In genomic region chr1:22476220-22476619, GRCm38 (mm10) we compare ENCODE assay signal across 22 mouse cellular contexts.
DNase-seq lines count a peak whose midpoint lies in the region; ATAC-seq lines count a peak whose summit lies in the region.
"Had no signal": no experiment of that assay in that cellular context is flagged by ENCODE, and none has a peak within 500 bp of the region (broad histone marks: within the 10 kb centered on the region; RNA-seq: fewer than 3 reads in every experiment).

No protein-coding gene starts in this region.

- H3K9ac ChIP-seq in forebrain, embryonic 13.5 days, result no peak overlapping the region
- H3K9ac ChIP-seq in forebrain, embryonic 12.5 days, result no peak overlapping the region
- H3K9ac ChIP-seq in forebrain, embryonic 15.5 days (replicated peaks), result no peak overlapping the region
- H3K9ac ChIP-seq in forebrain, embryonic 11.5 days (ENCODE audit: low read length), result no peak overlapping the region
- no peak overlapping the region for H3K9ac ChIP-seq in forebrain, embryonic 16.5 days (replicated peaks; ENCODE audit: low read depth, low read length)
- H3K9ac ChIP-seq in heart, embryonic 11.5 days (ENCODE audit: low read depth, low read length), result no peak overlapping the region
- H3K9ac ChIP-seq: embryonic facial prominence, embryonic 12.5 days had no signal

- peak; percentile 27; the same call in 1 of the 2 replicates for ATAC-seq in forebrain, embryonic 13.5 days
- ATAC-seq in forebrain, embryonic 12.5 days (ENCODE audit: low FRiP score), result no peak
- ATAC-seq in forebrain, embryonic 15.5 days (replicated peaks), result peak; percentile 46; the same call in 1 of the 2 replicates
- no peak for ATAC-seq in forebrain, embryonic 11.5 days (replicated peaks; ENCODE audit: low FRiP score)
- ATAC-seq in forebrain, embryonic 16.5 days, result peak; percentile 74
- ATAC-seq in heart, embryonic 11.5 days (replicated peaks; ENCODE audit: insufficient number of reproducible peaks, low FRiP score, low TSS enrichment), result no peak
- ATAC-seq: activated CD4-positive, CD25-positive, alpha-beta regulatory T cell, adult 4 months; CD4-positive, CD25-positive, alpha-beta regulatory T cell, adult 4 months; Patski had no signal

- no peak overlapping the region for H3K27ac ChIP-seq in forebrain, embryonic 13.5 days
- no peak overlapping the region for H3K27ac ChIP-seq in forebrain, embryonic 12.5 days
- no peak overlapping the region for H3K27ac ChIP-seq in forebrain, embryonic 15.5 days (replicated peaks)
- H3K27ac ChIP-seq in forebrain, embryonic 11.5 days (ENCODE audit: low read depth, low read length), result no peak overlapping the region
- H3K27ac ChIP-seq in forebrain, embryonic 16.5 days (ENCODE audit: low read length), result no peak overlapping the region
- no peak overlapping the region for H3K27ac ChIP-seq in heart, embryonic 11.5 days (ENCODE audit: low read depth, low read length)
- no peak overlapping the region for H3K27ac ChIP-seq in embryonic facial prominence, embryonic 10.5 days (replicated peaks)
- H3K27ac ChIP-seq: embryonic facial prominence, embryonic 12.5 days had no signal

- no peaks in the 10 kb centered on the region for H3K4me1 ChIP-seq in forebrain, embryonic 13.5 days
- H3K4me1 ChIP-seq in forebrain, embryonic 12.5 days, result no peaks in the 10 kb centered on the region
- H3K4me1 ChIP-seq in forebrain, embryonic 15.5 days, result no peaks in the 10 kb centered on the region
- no peaks in the 10 kb centered on the region for H3K4me1 ChIP-seq in forebrain, embryonic 11.5 days (replicated peaks; ENCODE audit: control insufficient read depth, insufficient read depth, low read length)
- no peaks in the 10 kb centered on the region for H3K4me1 ChIP-seq in forebrain, embryonic 16.5 days (replicated peaks; ENCODE audit: control insufficient read depth, insufficient read depth, low read length)
- no peaks in the 10 kb centered on the region for H3K4me1 ChIP-seq in heart, embryonic 11.5 days (ENCODE audit: control insufficient read depth, insufficient read depth, low read length)
- peaks cover 4% of the 10 kb centered on the region; the same call in 1 of the 2 replicates for H3K4me1 ChIP-seq in embryonic facial prominence, embryonic 10.5 days
- H3K4me1 ChIP-seq: embryonic facial prominence, embryonic 12.5 days had no signal

- no peaks in the 10 kb centered on the region for H3K27me3 ChIP-seq in forebrain, embryonic 13.5 days
- no peaks in the 10 kb centered on the region for H3K27me3 ChIP-seq in forebrain, embryonic 12.5 days
- no peaks in the 10 kb centered on the region for H3K27me3 ChIP-seq in forebrain, embryonic 15.5 days
- no peaks in the 10 kb centered on the region for H3K27me3 ChIP-seq in forebrain, embryonic 11.5 days (ENCODE audit: control insufficient read depth, insufficient read depth, low read length)
- H3K27me3 ChIP-seq in forebrain, embryonic 16.5 days (replicated peaks; ENCODE audit: control insufficient read depth, insufficient read depth, low read length), result no peaks in the 10 kb centered on the region
- no peaks in the 10 kb centered on the region for H3K27me3 ChIP-seq in heart, embryonic 11.5 days (ENCODE audit: control insufficient read depth, insufficient read depth, low read length)
- H3K27me3 ChIP-seq in embryonic facial prominence, embryonic 10.5 days (replicated peaks; ENCODE audit: low read depth, poor library complexity, severe bottlenecking), result no peaks in the 10 kb centered on the region
- H3K27me3 ChIP-seq: CH12.LX; embryonic facial prominence, embryonic 12.5 days had no signal

- no peak overlapping the region for H3K4me3 ChIP-seq in forebrain, embryonic 13.5 days
- no peak overlapping the region for H3K4me3 ChIP-seq in forebrain, embryonic 12.5 days (replicated peaks)
- H3K4me3 ChIP-seq in forebrain, embryonic 15.5 days, result no peak overlapping the region
- H3K4me3 ChIP-seq in forebrain, embryonic 11.5 days (ENCODE audit: low read depth, low read length), result no peak overlapping the region
- no peak overlapping the region for H3K4me3 ChIP-seq in forebrain, embryonic 16.5 days (replicated peaks; ENCODE audit: low read length)
- no peak overlapping the region for H3K4me3 ChIP-seq in heart, embryonic 11.5 days (ENCODE audit: low read depth, low read length)
- no peak overlapping the region for H3K4me3 ChIP-seq in embryonic facial prominence, embryonic 10.5 days
- H3K4me3 ChIP-seq: embryonic facial prominence, embryonic 12.5 days had no signal

- no peaks in the 10 kb centered on the region for H3K36me3 ChIP-seq in forebrain, embryonic 13.5 days (ENCODE audit: poor library complexity, severe bottlenecking)
- no peaks in the 10 kb centered on the region for H3K36me3 ChIP-seq in forebrain, embryonic 12.5 days (replicated peaks)
- H3K36me3 ChIP-seq in forebrain, embryonic 15.5 days, result no peaks in the 10 kb centered on the region
- no peaks in the 10 kb centered on the region for H3K36me3 ChIP-seq in forebrain, embryonic 11.5 days (ENCODE audit: control insufficient read depth, insufficient read depth, low read length)
- 0 out of 2 replicates have a peak, but pooled peaks cover 3% of the 10 kb centered on the region for H3K36me3 ChIP-seq in forebrain, embryonic 16.5 days (ENCODE audit: control insufficient read depth, insufficient read depth)
- no peaks in the 10 kb centered on the region for H3K36me3 ChIP-seq in heart, embryonic 11.5 days (ENCODE audit: control insufficient read depth, insufficient read depth, low read length)
- H3K36me3 ChIP-seq in embryonic facial prominence, embryonic 10.5 days (replicated peaks), result no peaks in the 10 kb centered on the region
- H3K36me3 ChIP-seq: embryonic facial prominence, embryonic 12.5 days; G1E had no signal

- 89% methylated on average over 2 of the region's 2 CpGs for WGBS in forebrain, embryonic 13.5 days
- 92% methylated on average over 2 of the region's 2 CpGs for WGBS in forebrain, embryonic 12.5 days
- WGBS in forebrain, embryonic 15.5 days, result 76% methylated on average over 2 of the region's 2 CpGs
- 88% methylated on average over 2 of the region's 2 CpGs for WGBS in forebrain, embryonic 11.5 days
- WGBS in forebrain, embryonic 16.5 days, result 65% methylated on average over 2 of the region's 2 CpGs
- WGBS in heart, embryonic 11.5 days (ENCODE audit: insufficient replicate concordance), result 73% methylated on average over 2 of the region's 2 CpGs
- WGBS in embryonic facial prominence, embryonic 10.5 days, result 84% methylated on average over 2 of the region's 2 CpGs

- H3K9me3 ChIP-seq in forebrain, embryonic 13.5 days (replicated peaks), result no peaks in the 10 kb centered on the region
- H3K9me3 ChIP-seq in forebrain, embryonic 12.5 days, result no peaks in the 10 kb centered on the region
- no peaks in the 10 kb centered on the region for H3K9me3 ChIP-seq in forebrain, embryonic 15.5 days
- no peaks in the 10 kb centered on the region for H3K9me3 ChIP-seq in forebrain, embryonic 11.5 days (ENCODE audit: control insufficient read depth, low read length)
- H3K9me3 ChIP-seq in forebrain, embryonic 16.5 days (ENCODE audit: control insufficient read depth, low read length), result peaks cover 3% of the 10 kb centered on the region; the same call in 1 of the 2 replicates
- H3K9me3 ChIP-seq in heart, embryonic 11.5 days (replicated peaks; ENCODE audit: control insufficient read depth, low read length), result no peaks in the 10 kb centered on the region
- H3K9me3 ChIP-seq in embryonic facial prominence, embryonic 10.5 days, result no peaks in the 10 kb centered on the region
- H3K9me3 ChIP-seq: embryonic facial prominence, embryonic 12.5 days; G1E had no signal

- no peak overlapping the region for H3K4me2 ChIP-seq in forebrain, embryonic 13.5 days
- no peak overlapping the region for H3K4me2 ChIP-seq in forebrain, embryonic 12.5 days
- no peak overlapping the region for H3K4me2 ChIP-seq in forebrain, embryonic 15.5 days (replicated peaks)
- H3K4me2 ChIP-seq in forebrain, embryonic 11.5 days (ENCODE audit: low read depth, low read length, severe bottlenecking), result no peak overlapping the region
- H3K4me2 ChIP-seq in forebrain, embryonic 16.5 days (ENCODE audit: low read length), result no peak overlapping the region
- no peak overlapping the region for H3K4me2 ChIP-seq in heart, embryonic 11.5 days
- H3K4me2 ChIP-seq: embryonic facial prominence, embryonic 12.5 days had no signal

- no peak for DNase-seq in forebrain, embryonic 11.5 days (ENCODE audit: low spot score)
- DNase-seq in embryonic facial prominence, embryonic 10.5 days (ENCODE audit: low spot score), result no peak
- DNase-seq: adrenal gland, adult 8-10 months; adrenal gland, postnatal 14 days; adrenal gland, postnatal 36 days; B cell, adult 2 months; cerebellum, adult 8-10 months; cerebellum, adult 9-11 months; cerebellum, postnatal 14 days; cerebellum, postnatal 36 days; embryo, embryonic 11 days had no signal

Comparison
In these comparisons a context has a peak if more than half of its experiments do, and no peak if none do; other contexts are left out.
1. ATAC-seq: peak in forebrain, embryonic 13.5 days (single experiment), forebrain, embryonic 15.5 days (single experiment) and forebrain, embryonic 16.5 days (single experiment); none in forebrain, embryonic 12.5 days (single experiment), forebrain, embryonic 11.5 days (single experiment) and heart, embryonic 11.5 days (single experiment).